27 mouse cellular contexts compared by ENCODE assay signal in the genomic region with DNA sequence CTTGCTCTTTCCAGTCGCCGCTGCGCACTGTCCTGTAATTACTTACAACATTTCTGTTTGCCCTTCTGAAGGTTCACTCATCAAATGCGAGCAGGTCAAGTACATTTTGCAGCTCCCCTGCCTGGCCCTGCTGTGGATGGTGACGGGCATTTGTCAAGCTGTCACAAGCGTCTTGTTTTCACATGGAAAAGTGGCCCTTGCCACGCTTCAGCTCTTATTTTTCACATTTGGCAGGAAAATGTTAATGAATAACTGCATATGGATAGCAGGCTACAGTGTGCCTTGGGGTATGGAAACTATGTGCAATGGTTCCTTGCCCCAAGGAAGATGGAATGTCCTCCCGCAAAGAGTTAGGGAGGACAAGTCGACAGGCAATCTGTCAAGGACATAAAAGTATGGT.
DNase-seq lines count a peak whose midpoint lies in the region; ATAC-seq and TF ChIP-seq lines count a peak whose summit lies in the region.
"Had no signal": no experiment of that assay in that cellular context is flagged by ENCODE, and none has a peak within 500 bp of the region (broad histone marks: within the 10 kb centered on the region; RNA-seq: fewer than 3 reads in every experiment).

No protein-coding gene starts in this region.

- H3K9me3 ChIP-seq in neural tube, embryonic 11.5 days (ENCODE audit: control insufficient read depth, low read length): no peaks in the 10 kb centered on the region
- no peaks in the 10 kb centered on the region for H3K9me3 ChIP-seq in neural tube, embryonic 15.5 days (replicated peaks)
- no peaks in the 10 kb centered on the region for H3K9me3 ChIP-seq in kidney, postnatal 0 days (replicated peaks; ENCODE audit: low read length)
- H3K9me3 ChIP-seq: embryonic facial prominence, embryonic 13.5 days; forebrain, embryonic 15.5 days; G1E; heart, embryonic 13.5 days; hindbrain, embryonic 13.5 days; liver, embryonic 15.5 days; lung, embryonic 15.5 days; midbrain, embryonic 10.5 days had no signal

- H3K4me1 ChIP-seq in neural tube, embryonic 11.5 days (ENCODE audit: control insufficient read depth, insufficient read depth, low read length): no peaks in the 10 kb centered on the region
- H3K4me1 ChIP-seq in neural tube, embryonic 15.5 days: no peaks in the 10 kb centered on the region
- H3K4me1 ChIP-seq in kidney, adult 2 months (ENCODE audit: control insufficient read depth, insufficient read depth, low read length): peaks cover 9% of the 10 kb centered on the region; the same call in 1 of the 2 replicates
- no peaks in the 10 kb centered on the region for H3K4me1 ChIP-seq in kidney, postnatal 0 days (replicated peaks; ENCODE audit: insufficient read depth, low read length)
- H3K4me1 ChIP-seq: heart, embryonic 13.5 days; liver, embryonic 15.5 days; lung, embryonic 15.5 days; midbrain, embryonic 10.5 days had no signal

- H3K4me3 ChIP-seq in neural tube, embryonic 11.5 days (ENCODE audit: low read depth, low read length): no peak overlapping the region
- H3K4me3 ChIP-seq in neural tube, embryonic 15.5 days (replicated peaks): no peak overlapping the region
- H3K4me3 ChIP-seq in kidney, adult 2 months (ENCODE audit: insufficient read depth, low read depth, low read length): no peak overlapping the region
- H3K4me3 ChIP-seq in kidney, postnatal 0 days (replicated peaks; ENCODE audit: low read depth, low read length): no peak overlapping the region
- H3K4me3 ChIP-seq: embryonic facial prominence, embryonic 13.5 days; forebrain, embryonic 15.5 days; heart, adult 2 months; heart, embryonic 13.5 days; hindbrain, embryonic 13.5 days; left cerebral cortex, adult 2 months; liver, embryonic 15.5 days; lung, embryonic 15.5 days; midbrain, embryonic 10.5 days had no signal

- ATAC-seq in neural tube, embryonic 11.5 days (ENCODE audit: insufficient read depth, low FRiP score, low TSS enrichment): no peak
- ATAC-seq in neural tube, embryonic 15.5 days (ENCODE audit: low FRiP score): no peak
- ATAC-seq in kidney, postnatal 0 days (replicated peaks; ENCODE audit: low FRiP score, low read depth): peak; percentile 63; the same call in 1 of the 2 replicates
- ATAC-seq: forebrain, embryonic 15.5 days had no signal

- peak; percentile 23 for DNase-seq in neural tube, embryonic 11.5 days (ENCODE audit: low spot score)
- DNase-seq in kidney, adult 2 months: peak; percentile 58
- DNase-seq in kidney, postnatal 0 days (ENCODE audit: low spot score): peak; percentile 60
- DNase-seq in mesoderm, embryonic 11.5 days (ENCODE audit: low read depth, low spot score): peak; percentile 53
- DNase-seq in right cerebral cortex, postnatal 14 days: no peak
- DNase-seq in gastrocnemius, postnatal 25 days: no peak
- no peak for DNase-seq in cerebellum, adult 11 months
- DNase-seq: adrenal gland, adult 8-10 months; B cell, adult 2 months; cerebellum, adult 8-10 months; gastrocnemius, postnatal 36 days; heart, adult 2 months; heart, postnatal 14 days; lung, postnatal 36 days; right cerebral cortex, postnatal 25 days; thymus, postnatal 14 days had no signal

- H3K9ac ChIP-seq in neural tube, embryonic 11.5 days (ENCODE audit: low read length): no peak overlapping the region
- H3K9ac ChIP-seq in neural tube, embryonic 15.5 days (replicated peaks): no peak overlapping the region
- H3K9ac ChIP-seq in kidney, postnatal 0 days (ENCODE audit: low read depth, low read length): no peak overlapping the region
- H3K9ac ChIP-seq: embryonic facial prominence, embryonic 13.5 days; forebrain, embryonic 15.5 days; heart, embryonic 13.5 days; hindbrain, embryonic 13.5 days; liver, embryonic 15.5 days; lung, embryonic 15.5 days had no signal

- 50% methylated on average over 9 of the region's 9 CpGs for WGBS in neural tube, embryonic 11.5 days
- WGBS in neural tube, embryonic 15.5 days: 73% methylated on average over 9 of the region's 9 CpGs
- 37% methylated on average over 9 of the region's 9 CpGs for WGBS in kidney, adult 2 months
- WGBS in kidney, postnatal 0 days: 26% methylated on average over 9 of the region's 9 CpGs

- H3K36me3 ChIP-seq in neural tube, embryonic 11.5 days (ENCODE audit: control insufficient read depth, insufficient read depth, low read length): no peaks in the 10 kb centered on the region
- no peaks in the 10 kb centered on the region for H3K36me3 ChIP-seq in neural tube, embryonic 15.5 days
- no peaks in the 10 kb centered on the region for H3K36me3 ChIP-seq in kidney, adult 2 months (ENCODE audit: control insufficient read depth, insufficient read depth, low read length)
- no peaks in the 10 kb centered on the region for H3K36me3 ChIP-seq in kidney, postnatal 0 days (ENCODE audit: insufficient read depth, low read length)
- H3K36me3 ChIP-seq: embryonic facial prominence, embryonic 13.5 days; forebrain, embryonic 15.5 days; G1E; heart, embryonic 13.5 days; hindbrain, embryonic 13.5 days; liver, embryonic 15.5 days; lung, embryonic 15.5 days; midbrain, embryonic 10.5 days had no signal

- no peak for TF ChIP-seq CTCF in kidney, adult 2 months (conservative IDR thresholded peaks at IDR 0.05; ENCODE audit: insufficient read depth, insufficient read length, low read depth, low read length)
- no peak for TF ChIP-seq CTCF in kidney, postnatal 0 days (IDR thresholded peaks at IDR 0.05; ENCODE audit: low read depth)

- TF ChIP-seq POLR2A in kidney, adult 2 months (IDR thresholded peaks at IDR 0.05; ENCODE audit: low read depth, low read length): no peak

- no peak overlapping the region for H3K4me2 ChIP-seq in neural tube, embryonic 11.5 days (ENCODE audit: low read depth)
- no peak overlapping the region for H3K4me2 ChIP-seq in neural tube, embryonic 15.5 days
- H3K4me2 ChIP-seq in kidney, postnatal 0 days (ENCODE audit: low read length): no peak overlapping the region
- H3K4me2 ChIP-seq: embryonic facial prominence, embryonic 13.5 days; forebrain, embryonic 15.5 days; heart, embryonic 13.5 days; hindbrain, embryonic 13.5 days; liver, embryonic 15.5 days; lung, embryonic 15.5 days had no signal

- H3K27ac ChIP-seq in neural tube, embryonic 11.5 days (ENCODE audit: low read depth, low read length): no peak overlapping the region
- H3K27ac ChIP-seq in neural tube, embryonic 15.5 days (replicated peaks): no peak overlapping the region
- no peak overlapping the region for H3K27ac ChIP-seq in kidney, adult 2 months (ENCODE audit: insufficient read depth, low read depth, low read length)
- H3K27ac ChIP-seq in kidney, postnatal 0 days: no peak overlapping the region
- H3K27ac ChIP-seq: embryonic facial prominence, embryonic 13.5 days; forebrain, embryonic 15.5 days; heart, adult 2 months; heart, embryonic 13.5 days; hindbrain, embryonic 13.5 days; left cerebral cortex, adult 2 months; liver, embryonic 15.5 days; lung, embryonic 15.5 days; midbrain, embryonic 10.5 days had no signal

- H3K27me3 ChIP-seq in neural tube, embryonic 11.5 days (ENCODE audit: control insufficient read depth, insufficient read depth, low read length): no peaks in the 10 kb centered on the region
- H3K27me3 ChIP-seq in neural tube, embryonic 15.5 days (replicated peaks): no peaks in the 10 kb centered on the region
- H3K27me3 ChIP-seq in kidney, adult 2 months (replicated peaks; ENCODE audit: control insufficient read depth, insufficient read depth, low read length): no peaks in the 10 kb centered on the region
- H3K27me3 ChIP-seq in kidney, postnatal 0 days (ENCODE audit: insufficient read depth, low read length): no peaks in the 10 kb centered on the region
- H3K27me3 ChIP-seq: CH12.LX; embryonic facial prominence, embryonic 13.5 days; forebrain, embryonic 15.5 days; heart, embryonic 13.5 days; hindbrain, embryonic 13.5 days; liver, embryonic 15.5 days; lung, embryonic 15.5 days had no signal

Comparison
In these comparisons a context has a peak if more than half of its experiments do, and no peak if none do; other contexts are left out.
1. DNase-seq: peak in neural tube, embryonic 11.5 days (single experiment), kidney, adult 2 months (single experiment), kidney, postnatal 0 days (single experiment) and mesoderm, embryonic 11.5 days (single experiment); none in right cerebral cortex, postnatal 14 days (single experiment), gastrocnemius, postnatal 25 days (single experiment) and cerebellum, adult 11 months (single experiment).